Mouse (Mus musculus) brain, embryonic 14.5 days (tissue): ENCODE results near the gene Haspin.

Source experiments
- CTCF ChIP-seq: fragments of 200-500 bp; IDR thresholded peaks from 2 replicates; pipeline ENCODE4 v1.5.1; 2012; ENCODE audit warnings: inconsistent platforms, mild to moderate bottlenecking, moderate library complexity, borderline replicate concordance; ENCODE audit not compliant: insufficient read depth, insufficient read length; ENCODE audit errors: extremely low read depth
- POLR2A ChIP-seq: fragments of 200-500 bp; IDR thresholded peaks from 2 replicates; pipeline ENCODE4 v1.6.1; 2012; ENCODE audit warnings: mild to moderate bottlenecking, inconsistent platforms, borderline replicate concordance; ENCODE audit not compliant: poor library complexity, insufficient read depth, insufficient read length, severe bottlenecking; ENCODE audit errors: extremely low read depth

DNA sequence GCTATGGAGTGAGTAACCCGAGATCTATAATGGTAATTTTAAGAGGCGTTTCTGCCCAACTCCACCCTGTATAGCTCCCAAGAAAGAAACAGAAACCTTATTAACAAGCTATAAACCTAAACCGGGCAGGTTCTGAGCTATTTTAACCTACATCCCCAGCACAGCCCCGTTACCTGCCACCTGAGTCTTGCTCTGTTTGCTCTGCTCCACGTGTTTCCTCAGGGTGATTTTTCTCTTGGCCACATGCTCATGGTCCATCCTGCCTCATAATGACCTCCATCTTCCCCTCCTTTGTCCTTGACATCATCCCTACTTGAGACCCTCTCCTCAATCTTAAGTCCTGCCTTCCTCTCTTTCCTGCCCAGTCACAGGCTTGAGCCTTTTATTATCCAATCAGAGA, 3.9 kb downstream of the Haspin start:
- TF ChIP-seq CTCF (no peak), POLR2A (no peak)
